Mouse (Mus musculus): ENCODE data around the gene Erp44. TPM values are rescaled to one million over a fixed set of nuclear protein-coding genes. Genes with fewer than 3 reads are reported as not detected.

Erp44 gene
- polyA plus RNA-seq, 1 experiment from 2014 or later, result 79.8 TPM

- no peaks in the 10 kb centered on the region for H3K36me3 ChIP-seq (ENCODE audit: control insufficient read depth, insufficient read depth, low read length)
- no peak overlapping the region for H3K4me2 ChIP-seq (replicated peaks; ENCODE audit: low read depth, low read length)
- no peak overlapping the region for H3K27ac ChIP-seq (ENCODE audit: low read length)
- no peaks in the 10 kb centered on the region for H3K4me1 ChIP-seq (ENCODE audit: control insufficient read depth, insufficient read depth, low read length)
- H3K27me3 ChIP-seq (ENCODE audit: control insufficient read depth, insufficient read depth, low read length), result no peaks in the 10 kb centered on the region
- ATAC-seq (ENCODE audit: insufficient number of reproducible peaks, insufficient read depth, low FRiP score, low read depth), result no peak
- WGBS, result 85% methylated on average over 3 of the region's 3 CpGs
- no peak overlapping the region for H3K4me3 ChIP-seq (ENCODE audit: low read depth, low read length)
- no peak overlapping the region for H3K9ac ChIP-seq (replicated peaks; ENCODE audit: low read depth, low read length)
- no peaks in the 10 kb centered on the region for H3K9me3 ChIP-seq (ENCODE audit: control insufficient read depth, low read depth, low read length)
Measured at GRCm38 (mm10) chr4:48267683-48268082, 11.7 kb downstream of the Erp44 start.

- Histone ChIP-seq H3K27me3 (ENCODE audit: control insufficient read depth, insufficient read depth, low read length) (no peaks in the 10 kb centered on the region), H3K4me1 (ENCODE audit: control insufficient read depth, insufficient read depth, low read length) (no peaks in the 10 kb centered on the region), H3K4me3 (ENCODE audit: low read depth, low read length) (no peak overlapping the region), H3K27ac (ENCODE audit: low read length) (no peak overlapping the region), H3K9ac (replicated peaks; ENCODE audit: low read depth, low read length) (no peak overlapping the region), H3K36me3 (ENCODE audit: control insufficient read depth, insufficient read depth, low read length) (no peaks in the 10 kb centered on the region), H3K4me2 (replicated peaks; ENCODE audit: low read depth, low read length) (no peak overlapping the region), H3K9me3 (ENCODE audit: control insufficient read depth, low read depth, low read length) (no peaks in the 10 kb centered on the region)
- WGBS, result 84% methylated on average over 3 of the region's 3 CpGs
- ATAC-seq (ENCODE audit: insufficient number of reproducible peaks, insufficient read depth, low FRiP score, low read depth), result no peak
Measured at GRCm38 (mm10) chr4:48258045-48258444, 21.3 kb downstream of the Erp44 start.

GRCm38 (mm10) chr4:48253266-48253665 lies 26.1 kb downstream of the Erp44 start:
- H3K4me1 ChIP-seq (ENCODE audit: control insufficient read depth, insufficient read depth, low read length), result no peaks in the 10 kb centered on the region
- no peak overlapping the region for H3K4me3 ChIP-seq (ENCODE audit: low read depth, low read length)
- ATAC-seq (ENCODE audit: insufficient number of reproducible peaks, insufficient read depth, low FRiP score, low read depth), result no peak
- H3K9ac ChIP-seq (replicated peaks; ENCODE audit: low read depth, low read length), result no peak overlapping the region
- H3K27me3 ChIP-seq (ENCODE audit: control insufficient read depth, insufficient read depth, low read length), result no peaks in the 10 kb centered on the region
- no peaks in the 10 kb centered on the region for H3K36me3 ChIP-seq (ENCODE audit: control insufficient read depth, insufficient read depth, low read length)
- H3K9me3 ChIP-seq (ENCODE audit: control insufficient read depth, low read depth, low read length), result no peaks in the 10 kb centered on the region
- no peak overlapping the region for H3K27ac ChIP-seq (ENCODE audit: low read length)
- no peak overlapping the region for H3K4me2 ChIP-seq (replicated peaks; ENCODE audit: low read depth, low read length)

- no peak for ATAC-seq (ENCODE audit: insufficient number of reproducible peaks, insufficient read depth, low FRiP score, low read depth)
- Histone ChIP-seq H3K27me3 (ENCODE audit: control insufficient read depth, insufficient read depth, low read length) (no peaks in the 10 kb centered on the region), H3K9me3 (ENCODE audit: control insufficient read depth, low read depth, low read length) (no peaks in the 10 kb centered on the region), H3K9ac (replicated peaks; ENCODE audit: low read depth, low read length) (no peak overlapping the region), H3K4me2 (replicated peaks; ENCODE audit: low read depth, low read length) (no peak overlapping the region), H3K4me1 (ENCODE audit: control insufficient read depth, insufficient read depth, low read length) (no peaks in the 10 kb centered on the region), H3K27ac (ENCODE audit: low read length) (no peak overlapping the region), H3K36me3 (ENCODE audit: control insufficient read depth, insufficient read depth, low read length) (no peaks in the 10 kb centered on the region), H3K4me3 (ENCODE audit: low read depth, low read length) (no peak overlapping the region)
- WGBS, result 78% methylated on average over 2 of the region's 2 CpGs
Measured at GRCm38 (mm10) chr4:48244280-48244679, 35.1 kb downstream of the Erp44 start.

GRCm38 (mm10) chr4:48243737-48244136 lies 35.6 kb downstream of the Erp44 start:
- no peak overlapping the region for H3K4me3 ChIP-seq (ENCODE audit: low read depth, low read length)
- H3K4me2 ChIP-seq (replicated peaks; ENCODE audit: low read depth, low read length), result no peak overlapping the region
- no peaks in the 10 kb centered on the region for H3K27me3 ChIP-seq (ENCODE audit: control insufficient read depth, insufficient read depth, low read length)
- H3K9me3 ChIP-seq (ENCODE audit: control insufficient read depth, low read depth, low read length), result no peaks in the 10 kb centered on the region
- no peak for ATAC-seq (ENCODE audit: insufficient number of reproducible peaks, insufficient read depth, low FRiP score, low read depth)
- no peaks in the 10 kb centered on the region for H3K4me1 ChIP-seq (ENCODE audit: control insufficient read depth, insufficient read depth, low read length)
- 50% methylated on average over 1 of the region's 1 CpGs for WGBS
- no peak overlapping the region for H3K9ac ChIP-seq (replicated peaks; ENCODE audit: low read depth, low read length)
- no peaks in the 10 kb centered on the region for H3K36me3 ChIP-seq (ENCODE audit: control insufficient read depth, insufficient read depth, low read length)
- H3K27ac ChIP-seq (ENCODE audit: low read length), result no peak overlapping the region

- no peak for ATAC-seq (ENCODE audit: insufficient number of reproducible peaks, insufficient read depth, low FRiP score, low read depth)
- Histone ChIP-seq H3K36me3 (ENCODE audit: control insufficient read depth, insufficient read depth, low read length) (no peaks in the 10 kb centered on the region), H3K4me3 (ENCODE audit: low read depth, low read length) (no peak overlapping the region), H3K9me3 (ENCODE audit: control insufficient read depth, low read depth, low read length) (no peaks in the 10 kb centered on the region), H3K9ac (replicated peaks; ENCODE audit: low read depth, low read length) (no peak overlapping the region), H3K4me2 (replicated peaks; ENCODE audit: low read depth, low read length) (no peak overlapping the region), H3K27ac (ENCODE audit: low read length) (no peak overlapping the region), H3K4me1 (ENCODE audit: control insufficient read depth, insufficient read depth, low read length) (no peaks in the 10 kb centered on the region), H3K27me3 (ENCODE audit: control insufficient read depth, insufficient read depth, low read length) (no peaks in the 10 kb centered on the region)
- WGBS, result 82% methylated on average over 4 of the region's 4 CpGs
Measured at GRCm38 (mm10) chr4:48242482-48242881, 36.9 kb downstream of the Erp44 start.

GRCm38 (mm10) chr4:48239046-48239445 lies 40.3 kb downstream of the Erp44 start:
- Histone ChIP-seq H3K4me1 (ENCODE audit: control insufficient read depth, insufficient read depth, low read length) (no peaks in the 10 kb centered on the region), H3K36me3 (ENCODE audit: control insufficient read depth, insufficient read depth, low read length) (no peaks in the 10 kb centered on the region; the same call in 1 of the 2 replicates), H3K4me3 (ENCODE audit: low read depth, low read length) (no peak overlapping the region), H3K4me2 (replicated peaks; ENCODE audit: low read depth, low read length) (no peak overlapping the region), H3K9me3 (ENCODE audit: control insufficient read depth, low read depth, low read length) (no peaks in the 10 kb centered on the region), H3K9ac (replicated peaks; ENCODE audit: low read depth, low read length) (no peak overlapping the region), H3K27ac (ENCODE audit: low read length) (no peak overlapping the region), H3K27me3 (ENCODE audit: control insufficient read depth, insufficient read depth, low read length) (no peaks in the 10 kb centered on the region)
- WGBS, result 85% methylated on average over 4 of the region's 4 CpGs
- no peak for ATAC-seq (ENCODE audit: insufficient number of reproducible peaks, insufficient read depth, low FRiP score, low read depth)

- WGBS, result 82% methylated on average over 3 of the region's 3 CpGs
- Histone ChIP-seq H3K9ac (replicated peaks; ENCODE audit: low read depth, low read length) (no peak overlapping the region), H3K27ac (ENCODE audit: low read length) (no peak overlapping the region), H3K4me2 (replicated peaks; ENCODE audit: low read depth, low read length) (no peak overlapping the region), H3K9me3 (ENCODE audit: control insufficient read depth, low read depth, low read length) (no peaks in the 10 kb centered on the region), H3K27me3 (ENCODE audit: control insufficient read depth, insufficient read depth, low read length) (no peaks in the 10 kb centered on the region), H3K36me3 (ENCODE audit: control insufficient read depth, insufficient read depth, low read length) (no peaks in the 10 kb centered on the region; the same call in 1 of the 2 replicates), H3K4me1 (ENCODE audit: control insufficient read depth, insufficient read depth, low read length) (no peaks in the 10 kb centered on the region), H3K4me3 (ENCODE audit: low read depth, low read length) (no peak overlapping the region)
- no peak for ATAC-seq (ENCODE audit: insufficient number of reproducible peaks, insufficient read depth, low FRiP score, low read depth)
Measured at GRCm38 (mm10) chr4:48236721-48237120, 42.6 kb downstream of the Erp44 start.

GRCm38 (mm10) chr4:48226800-48227199 lies 52.6 kb downstream of the Erp44 start:
- Histone ChIP-seq H3K27ac (ENCODE audit: low read length) (no peak overlapping the region), H3K27me3 (ENCODE audit: control insufficient read depth, insufficient read depth, low read length) (no peaks in the 10 kb centered on the region), H3K9me3 (ENCODE audit: control insufficient read depth, low read depth, low read length) (no peaks in the 10 kb centered on the region), H3K36me3 (ENCODE audit: control insufficient read depth, insufficient read depth, low read length) (no peaks in the 10 kb centered on the region), H3K9ac (replicated peaks; ENCODE audit: low read depth, low read length) (no peak overlapping the region), H3K4me2 (replicated peaks; ENCODE audit: low read depth, low read length) (no peak overlapping the region), H3K4me3 (ENCODE audit: low read depth, low read length) (no peak overlapping the region), H3K4me1 (ENCODE audit: control insufficient read depth, insufficient read depth, low read length) (no peaks in the 10 kb centered on the region)
- 44% methylated on average over 3 of the region's 3 CpGs for WGBS
- peak; percentile 71; the same call in 1 of the 2 replicates for ATAC-seq (ENCODE audit: insufficient number of reproducible peaks, insufficient read depth, low FRiP score, low read depth)
